Mouse (Mus musculus) heart, embryonic 14.5 days (tissue): ENCODE measurements around the gene Gab2. TPM values are rescaled to one million over a fixed set of nuclear protein-coding genes. Genes with fewer than 3 reads are reported as not detected.

Source experiments
- ATAC-seq: fragments of 200-750 bp; cut with Nextera tagmentation; 2 replicates; pipeline ENCODE4 v1.8.0; 2017; ENCODE audit warnings: low read depth, moderate TSS enrichment; ENCODE audit not compliant: insufficient number of reproducible peaks, insufficient read depth, low FRiP score
- H3K27ac ChIP-seq, 2 experiments: fragments of 200-500 bp in 1 of 2; fragments of 300-500 bp in 1 of 2; sonication (generic) in 1 of 2; replicated peaks in 1 of 2; 2 replicates each; pipeline ENCODE4 v1.5.1; 2012 to 2014; ENCODE audit warnings: low read depth in 2 of 2, low read length in 2 of 2, control low read depth in 1 of 2, mild to moderate bottlenecking in 1 of 2, mixed read lengths in 1 of 2; ENCODE audit not compliant: control insufficient read depth in 1 of 2, insufficient read depth in 1 of 2
- H3K27me3 ChIP-seq: fragments of 300-500 bp; sonication (generic); 2 replicates; pipeline ENCODE4 v1.6.1; 2014; ENCODE audit warnings: mild to moderate bottlenecking, low read length, control low read depth; ENCODE audit not compliant: control insufficient read depth, insufficient read depth
- H3K36me3 ChIP-seq: fragments of 300-500 bp; sonication (generic); 2 replicates; pipeline ENCODE4 v1.6.1; 2014; ENCODE audit warnings: mild to moderate bottlenecking, control low read depth, low read length, mixed read lengths; ENCODE audit not compliant: control insufficient read depth, insufficient read depth
- H3K4me1 ChIP-seq, 2 experiments: fragments of 200-500 bp in 1 of 2; fragments of 300-500 bp in 1 of 2; sonication (generic) in 1 of 2; 2 replicates each; pipeline ENCODE4 v1.6.1; 2012 to 2014; ENCODE audit warnings: low read length in 2 of 2, control low read depth in 1 of 2, mixed read lengths in 1 of 2; ENCODE audit not compliant: control insufficient read depth in 2 of 2, insufficient read depth in 2 of 2
- H3K4me2 ChIP-seq: fragments of 300-500 bp; sonication (generic); 2 replicates; pipeline ENCODE4 v1.6.1; 2014; ENCODE audit warnings: mild to moderate bottlenecking, low read length
- H3K4me3 ChIP-seq, 2 experiments: fragments of 200-500 bp in 1 of 2; fragments of 300-500 bp in 1 of 2; sonication (generic) in 1 of 2; 2 replicates each; pipeline ENCODE4 v1.5.1; 2012 to 2014; ENCODE audit warnings: low read length in 2 of 2, mild to moderate bottlenecking in 2 of 2, control low read depth in 1 of 2, low read depth in 1 of 2, moderate library complexity in 1 of 2; ENCODE audit not compliant: control insufficient read depth in 1 of 2, insufficient read depth in 1 of 2
- H3K9ac ChIP-seq: fragments of 300-500 bp; sonication (generic); 2 replicates; pipeline ENCODE4 v1.6.1; 2014; ENCODE audit warnings: mild to moderate bottlenecking, low read length
- H3K9me3 ChIP-seq: fragments of 300-500 bp; sonication (generic); 2 replicates; pipeline ENCODE4 v1.6.1; 2016; ENCODE audit warnings: low read length, control low read depth; ENCODE audit not compliant: control insufficient read depth
- WGBS: fragments of 180-500 bp; shearing (Covaris S2); extraction: QIAGEN DNeasy Blood & Tissue Kit; methylation state at CpG from one replicate; pipeline ENCODE4 v1.1.7; 2014; 5-methylcytosine and 5-hydroxymethylcytosine counted together
- polyA plus RNA-seq: library from polyadenylated mRNA; unstranded; fragments of >200 nt; fragmentation: Nextera tagmentation; extraction: Ambion mirVana; gene quantifications from 2 replicates; pipeline ENCODE4 v1.2.1, GENCODE M21; 2014

The Gab2 gene
- polyA plus RNA-seq, 1 experiment from 2014 or later = 8.8 TPM

GRCm38 (mm10) chr7:97072061-97072460, 9.3 kb upstream of the Gab2 start:
- no peak overlapping the region for H3K4me3 ChIP-seq
- ATAC-seq = no peak
- WGBS = 71% methylated on average over 5 of the region's 5 CpGs

GRCm38 (mm10) chr7:97074974-97075373, 6.4 kb upstream of the Gab2 start:
- H3K36me3 ChIP-seq = no peaks in the 10 kb centered on the region
- no peak overlapping the region for H3K4me2 ChIP-seq
- peaks cover 0 to 6% of the 10 kb centered on the region in 2 experiments; a peak in 1 of 4 replicates for H3K4me1 ChIP-seq
- WGBS = 81% methylated on average over 1 of the region's 1 CpGs
- no peak overlapping the region for H3K4me3 ChIP-seq
- no peak for ATAC-seq
- H3K9me3 ChIP-seq = no peaks in the 10 kb centered on the region
- H3K27me3 ChIP-seq = no peaks in the 10 kb centered on the region
- no peak overlapping the region for H3K27ac ChIP-seq
- no peak overlapping the region for H3K9ac ChIP-seq

More at GRCm38 (mm10) chr7:97072061-97072460, 9.3 kb upstream of the Gab2 start:
- H3K27me3 ChIP-seq = no peaks in the 10 kb centered on the region
- H3K4me1 ChIP-seq = 0 out of 4 replicates have a peak, but pooled peaks cover 0 to 3% of the 10 kb centered on the region in 2 experiments
- H3K27ac ChIP-seq = no peak overlapping the region
- H3K9ac ChIP-seq = no peak overlapping the region
- no peaks in the 10 kb centered on the region for H3K9me3 ChIP-seq
- no peaks in the 10 kb centered on the region for H3K36me3 ChIP-seq
- H3K4me2 ChIP-seq = no peak overlapping the region

GRCm38 (mm10) chr7:97076977-97077376, 4.4 kb upstream of the Gab2 start:
- H3K36me3 ChIP-seq = no peaks in the 10 kb centered on the region
- ATAC-seq = no peak
- no peaks in the 10 kb centered on the region for H3K27me3 ChIP-seq
- H3K27ac ChIP-seq = no peak overlapping the region
- H3K9me3 ChIP-seq = no peaks in the 10 kb centered on the region
- H3K4me3 ChIP-seq = no peak overlapping the region
- H3K4me2 ChIP-seq = no peak overlapping the region
- peaks cover 3 to 6% of the 10 kb centered on the region in 2 experiments; a peak in 2 of 4 replicates for H3K4me1 ChIP-seq
- H3K9ac ChIP-seq = no peak overlapping the region

- Histone ChIP-seq H3K27ac (no peak overlapping the region), H3K4me3 (no peak overlapping the region), H3K4me2 (no peak overlapping the region), H3K9me3 (no peaks in the 10 kb centered on the region), H3K9ac (no peak overlapping the region), H3K27me3 (no peaks in the 10 kb centered on the region), H3K36me3 (no peaks in the 10 kb centered on the region), H3K4me1 (peaks cover 8 to 13% of the 10 kb centered on the region in 2 experiments)
- 41% methylated on average over 4 of the region's 4 CpGs for WGBS
- no peak for ATAC-seq
Observed at GRCm38 (mm10) chr7:97078685-97079084, 2.7 kb upstream of the Gab2 start.

- Histone ChIP-seq H3K9ac (no peak overlapping the region), H3K4me2 (no peak overlapping the region), H3K4me3 (no peak overlapping the region), H3K36me3 (no peaks in the 10 kb centered on the region), H3K27me3 (no peaks in the 10 kb centered on the region), H3K4me1 (peaks cover 9 to 17% of the 10 kb centered on the region in 2 experiments), H3K9me3 (no peaks in the 10 kb centered on the region), H3K27ac (no peak overlapping the region)
- 10% methylated on average over 6 of the region's 6 CpGs for WGBS
- no peak for ATAC-seq
Observed at GRCm38 (mm10) chr7:97079145-97079544, 2.2 kb upstream of the Gab2 start.

GRCm38 (mm10) chr7:97079651-97080365, 1.6 kb upstream of the Gab2 start:
- Histone ChIP-seq H3K4me2 (no peak overlapping the region), H3K9me3 (no peaks in the 10 kb centered on the region), H3K9ac (no peak overlapping the region), H3K27me3 (no peaks in the 10 kb centered on the region), H3K27ac (no peak overlapping the region), H3K4me3 (no peak overlapping the region), H3K36me3 (no peaks in the 10 kb centered on the region), H3K4me1 (peaks cover 10 to 21% of the 10 kb centered on the region in 2 experiments)
- ATAC-seq = no peak
- WGBS = 66% methylated on average over 4 of the region's 4 CpGs

GRCm38 (mm10) chr7:97080621-97081241, 655 bp upstream of the Gab2 start:
- WGBS = 41% methylated on average over 4 of the region's 4 CpGs
- Histone ChIP-seq H3K4me1 (peaks cover 10 to 21% of the 10 kb centered on the region in 2 experiments), H3K9ac (peak overlapping the region; percentile 95), H3K9me3 (no peaks in the 10 kb centered on the region), H3K4me3 (peak overlapping the region; percentile 91 to 97), H3K27ac (peak overlapping the region; percentile 77 to 97), H3K4me2 (peak overlapping the region; percentile 86), H3K36me3 (no peaks in the 10 kb centered on the region), H3K27me3 (no peaks in the 10 kb centered on the region)
- ATAC-seq = no peak
